Mouse (Mus musculus) small intestine, adult 2 months (tissue): ENCODE measurements around the gene Rapgef3.

Source experiments
- CTCF ChIP-seq: fragments of 200-500 bp; IDR thresholded peaks from 2 replicates; pipeline ENCODE4 v1.5.1; 2012; ENCODE audit warnings: low read depth, mild to moderate bottlenecking, control low read depth, inconsistent platforms, low read length, moderate library complexity, mixed read lengths; ENCODE audit not compliant: insufficient replicate concordance, insufficient read length; ENCODE audit errors: extremely low read depth
- POLR2A ChIP-seq: fragments of 200-500 bp; IDR thresholded peaks from 2 replicates; pipeline ENCODE4 v1.6.1; 2012; ENCODE audit warnings: low read depth, mild to moderate bottlenecking, control low read depth, inconsistent platforms, low read length, moderate library complexity

- TF ChIP-seq CTCF (no peak), POLR2A (no peak)
These were observed 2.5 kb upstream of the Rapgef3 start for GRCm38 (mm10) chr15:97770280-97770679.
